8 mouse cellular contexts compared by ENCODE assay signal in the genomic region with DNA sequence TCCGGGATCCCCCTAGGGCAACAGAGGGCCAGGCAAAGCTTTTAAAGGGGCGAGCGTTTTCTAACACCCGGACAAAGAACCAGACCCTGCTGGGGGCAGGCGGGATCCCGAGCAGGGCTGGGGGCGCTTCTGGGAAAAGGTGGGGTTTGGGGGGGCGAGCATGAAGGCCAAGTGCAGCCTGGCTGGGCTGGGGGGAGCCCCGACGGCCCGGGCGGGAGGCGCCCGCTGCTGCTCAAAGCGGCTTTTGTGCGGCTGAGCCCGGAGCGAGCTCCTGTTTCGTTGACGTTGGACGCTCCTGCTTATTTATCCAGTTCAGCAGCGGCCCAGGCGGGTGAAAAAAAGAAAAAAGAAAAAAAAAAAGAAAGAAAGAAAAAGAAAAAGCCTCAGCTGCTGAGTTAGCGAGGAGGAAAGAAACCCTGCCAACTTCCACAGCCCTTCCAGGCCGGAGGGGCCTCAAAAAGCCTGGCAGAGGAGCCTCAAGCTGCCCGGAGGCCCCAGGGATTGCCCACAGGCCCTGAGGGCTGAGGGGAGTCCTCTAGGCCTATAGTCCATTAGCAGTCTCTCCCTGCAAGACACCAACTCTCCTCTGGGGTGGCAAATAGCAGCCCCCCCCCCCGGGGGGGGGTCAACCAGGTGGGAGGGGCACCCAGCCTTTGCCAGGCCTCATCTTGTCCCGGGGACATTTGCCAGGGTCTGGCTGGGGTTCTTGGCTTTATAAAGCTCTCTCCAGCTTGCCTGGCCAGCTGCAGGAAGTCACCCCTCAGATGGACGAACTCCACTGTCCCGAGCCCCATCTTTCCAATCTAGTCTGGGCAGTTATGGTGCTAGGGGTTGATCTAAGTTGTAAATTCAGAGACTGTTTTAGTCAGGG. TPM values are rescaled to one million over a fixed set of nuclear protein-coding genes. Genes with fewer than 3 reads are reported as not detected.
DNase-seq lines count a peak whose midpoint lies in the region; ATAC-seq and TF ChIP-seq lines count a peak whose summit lies in the region.

No protein-coding gene starts in this region.

- peak; percentile 68 for ATAC-seq in forebrain, postnatal 0 days
- ATAC-seq in midbrain, embryonic 15.5 days (replicated peaks): 0 out of 2 replicates have a peak, but pooled peaks have one; percentile 31

- peak overlapping the region; percentile 51 for H3K9ac ChIP-seq in forebrain, postnatal 0 days
- peak overlapping the region; percentile 44 for H3K9ac ChIP-seq in midbrain, embryonic 15.5 days

- no peak for TF ChIP-seq POLR2A in thymus, adult 2 months (IDR thresholded peaks at IDR 0.05; ENCODE audit: control insufficient read depth, extremely low read depth, insufficient read depth, low read length, poor library complexity)

- H3K36me3 ChIP-seq in forebrain, postnatal 0 days (ENCODE audit: insufficient read depth): no peaks in the 10 kb centered on the region
- H3K36me3 ChIP-seq in midbrain, embryonic 15.5 days (replicated peaks): no peaks in the 10 kb centered on the region
- no peaks in the 10 kb centered on the region for H3K36me3 ChIP-seq in thymus, adult 2 months (ENCODE audit: control insufficient read depth, insufficient read depth, low read length)

- no peaks in the 10 kb centered on the region for H3K27me3 ChIP-seq in forebrain, postnatal 0 days (ENCODE audit: insufficient read depth, low read length)
- H3K27me3 ChIP-seq in midbrain, embryonic 15.5 days (replicated peaks): no peaks in the 10 kb centered on the region
- no peaks in the 10 kb centered on the region for H3K27me3 ChIP-seq in thymus, adult 2 months (ENCODE audit: control insufficient read depth, insufficient read depth, low read length)

- H3K9me3 ChIP-seq in forebrain, postnatal 0 days (ENCODE audit: low read length): no peaks in the 10 kb centered on the region
- no peaks in the 10 kb centered on the region for H3K9me3 ChIP-seq in midbrain, embryonic 15.5 days

- peak overlapping the region; percentile 16 for H3K4me3 ChIP-seq in forebrain, postnatal 0 days (ENCODE audit: low read depth, low read length)
- H3K4me3 ChIP-seq in midbrain, embryonic 15.5 days: peak overlapping the region; percentile 32
- no peak overlapping the region for H3K4me3 ChIP-seq in thymus, adult 2 months (ENCODE audit: control insufficient read depth, insufficient read depth, low read length)

- H3K4me1 ChIP-seq in forebrain, postnatal 0 days (ENCODE audit: insufficient read depth): no peaks in the 10 kb centered on the region
- H3K4me1 ChIP-seq in midbrain, embryonic 15.5 days: peaks cover 18% of the 10 kb centered on the region
- H3K4me1 ChIP-seq in thymus, adult 2 months (replicated peaks; ENCODE audit: control insufficient read depth, insufficient read depth, low read length): no peaks in the 10 kb centered on the region; the same call in 1 of the 2 replicates

- intact Hi-C loops in left cerebral cortex, postnatal 10 days (cut with DNase I): no loop called here

- peak overlapping the region; percentile 49 for H3K4me2 ChIP-seq in forebrain, postnatal 0 days (ENCODE audit: low read depth)
- peak overlapping the region; percentile 56 for H3K4me2 ChIP-seq in midbrain, embryonic 15.5 days

- H3K27ac ChIP-seq in forebrain, postnatal 0 days (ENCODE audit: low read depth, low read length): peak overlapping the region; percentile 64
- H3K27ac ChIP-seq in midbrain, embryonic 15.5 days: peak overlapping the region; percentile 81
- no peak overlapping the region for H3K27ac ChIP-seq in thymus, adult 2 months (ENCODE audit: control insufficient read depth, insufficient read depth, low read length)

- WGBS in forebrain, postnatal 0 days: 8% methylated on average over 30 of the region's 30 CpGs
- WGBS in midbrain, embryonic 15.5 days: 11% methylated on average over 30 of the region's 30 CpGs
- WGBS in thymus, adult 2 months: 91% methylated on average over 30 of the region's 30 CpGs

- no peak; the same call in 1 of the 2 replicates for TF ChIP-seq CTCF in forebrain, postnatal 0 days (IDR thresholded peaks at IDR 0.05; ENCODE audit: low read depth)
- no peak for TF ChIP-seq CTCF in thymus, adult 2 months (IDR thresholded peaks at IDR 0.05; ENCODE audit: borderline replicate concordance, control insufficient read depth, extremely low read depth, insufficient read depth, low read length, poor library complexity)

- peak; percentile 60 to 72 for DNase-seq in cerebellum, postnatal 10 days
- no peak for DNase-seq in cerebellum, adult 9-11 months
- peak; percentile 28 to 67 for DNase-seq in left cerebral cortex, postnatal 10 days (ENCODE audit: extremely low spot score in 1 of 2, low spot score in 2 of 2)
- DNase-seq in left cerebral cortex, adult 18-20 months (ENCODE audit: low spot score in 2 of 2): no peak
- peak; percentile 64 for DNase-seq in forebrain, postnatal 0 days
- no peak for DNase-seq in spleen, postnatal 10 days (ENCODE audit: low spot score in 2 of 2)
- no peak for DNase-seq in thymus, adult 2 months

RNA-seq across cellular contexts. Expression of gene Fzd9, which starts 7.5 kb away (rescaled TPM):
- 1 to 10 TPM; 8.8 to 9.0 TPM for total RNA-seq in left cerebral cortex, postnatal 10 days (2021)
- total RNA-seq in left cerebral cortex, adult 18-20 months (2021): 1 to 10 TPM; 5.4 to 6.0 TPM
- total RNA-seq in forebrain, postnatal 0 days (2014; rRNA removed): 16.5 and 19.7 TPM in 2 replicates
- 14.2 and 16.6 TPM in 2 replicates for polyA plus RNA-seq in forebrain, postnatal 0 days (2015; fragmentation: Nextera tagmentation; extraction: Ambion mirVana)
- 11.5 and 15.4 TPM in 2 replicates for polyA plus RNA-seq in midbrain, embryonic 15.5 days (2015; fragmentation: Nextera tagmentation; extraction: Ambion mirVana)
- 0.06 and 0.58 TPM in 2 replicates for polyA plus RNA-seq in thymus, adult 2 months (2012; rRNA removed)

Comparison
In these comparisons a context has a peak if more than half of its experiments do, and no peak if none do; other contexts are left out.
1. DNase-seq: peak in cerebellum, postnatal 10 days (2 of 2), left cerebral cortex, postnatal 10 days (2 of 2) and forebrain, postnatal 0 days (single experiment); none in cerebellum, adult 9-11 months (single experiment), left cerebral cortex, adult 18-20 months (0 of 2), spleen, postnatal 10 days (0 of 2) and thymus, adult 2 months (single experiment).